Mouse (Mus musculus) bone marrow, adult 2 months (tissue): ENCODE results near the gene Eno3. TPM values are rescaled to one million over a fixed set of nuclear protein-coding genes. Genes with fewer than 3 reads are reported as not detected.

ENCODE experiments used
- H3K27ac ChIP-seq: fragments of 200-500 bp; 2 replicates; pipeline ENCODE4 v1.5.1; 2012; ENCODE audit warnings: low read depth, mild to moderate bottlenecking, control low read depth, inconsistent platforms, low read length; ENCODE audit not compliant: control insufficient read depth, poor library complexity, insufficient read depth
- H3K4me1 ChIP-seq: fragments of 200-500 bp; 2 replicates; pipeline ENCODE4 v1.6.1; 2011; ENCODE audit warnings: low read length; ENCODE audit not compliant: control insufficient read depth, insufficient read depth
- H3K4me3 ChIP-seq: fragments of 200-500 bp; replicated peaks from 2 replicates; pipeline ENCODE3; 2011; ENCODE audit warnings: mild to moderate bottlenecking, low read depth, low read length, control low read depth; ENCODE audit not compliant: control insufficient read depth
- CTCF ChIP-seq: fragments of 200-500 bp; IDR thresholded peaks from 2 replicates; pipeline ENCODE4 v1.5.1; 2011; ENCODE audit warnings: low read length, control low read depth; ENCODE audit not compliant: control insufficient read depth, insufficient read depth
- POLR2A ChIP-seq: fragments of 200-500 bp; IDR thresholded peaks from 2 replicates; pipeline ENCODE4 v1.6.1; 2011; ENCODE audit warnings: low read depth, mild to moderate bottlenecking, control low read depth, low read length, borderline replicate concordance; ENCODE audit not compliant: control insufficient read depth
- WGBS: fragments of 180-500 bp; shearing (Covaris S2); methylation state at CpG from one replicate; pipeline ENCODE4 v1.1.7; 2018; 5-methylcytosine and 5-hydroxymethylcytosine counted together
- polyA plus RNA-seq: library from polyadenylated mRNA; stranded (reverse); fragments of >200 nt; gene quantifications from 2 replicates; pipeline ENCODE4 v1.2.4, GENCODE M21; 2011; ENCODE audit warnings: low replicate concordance; ENCODE audit not compliant: missing spikeins, insufficient read depth, insufficient read length

Gene Eno3
- polyA plus RNA-seq, 1 experiment: 29.8 TPM

GRCm38 (mm10) chr11:70621972-70622814, 34.8 kb upstream of the Eno3 start:
- TF ChIP-seq POLR2A (no peak), CTCF (no peak)
- Histone ChIP-seq H3K4me1 (no peaks in the 10 kb centered on the region; the same call in 1 of the 2 replicates), H3K4me3 (no peak overlapping the region), H3K27ac (no peak overlapping the region)
- WGBS: 70% methylated on average over 7 of the region's 7 CpGs

GRCm38 (mm10) chr11:70623053-70623742, 33.8 kb upstream of the Eno3 start:
- peak; percentile 21; the same call in 1 of the 2 replicates for TF ChIP-seq CTCF
- TF ChIP-seq POLR2A: no peak
- no peak overlapping the region for H3K27ac ChIP-seq
- H3K4me3 ChIP-seq: no peak overlapping the region
- H3K4me1 ChIP-seq: no peaks in the 10 kb centered on the region; the same call in 1 of the 2 replicates
- WGBS: 82% methylated on average over 10 of the region's 10 CpGs

- WGBS: 29% methylated on average over 4 of the region's 4 CpGs
- TF ChIP-seq CTCF (peak; percentile 70), POLR2A (no peak)
- Histone ChIP-seq H3K27ac (no peak overlapping the region), H3K4me3 (no peak overlapping the region), H3K4me1 (no peaks in the 10 kb centered on the region; the same call in 1 of the 2 replicates)
These were observed 31.5 kb upstream of the Eno3 start for GRCm38 (mm10) chr11:70625473-70625872.

- WGBS: 69% methylated on average over 4 of the region's 4 CpGs
- TF ChIP-seq CTCF (no peak), POLR2A (no peak)
- no peak overlapping the region for H3K27ac ChIP-seq
- no peak overlapping the region for H3K4me3 ChIP-seq
- H3K4me1 ChIP-seq: no peaks in the 10 kb centered on the region; the same call in 1 of the 2 replicates
These were observed 30.1 kb upstream of the Eno3 start for GRCm38 (mm10) chr11:70626877-70627276.

- Histone ChIP-seq H3K4me3 (no peak overlapping the region), H3K27ac (no peak overlapping the region), H3K4me1 (no peaks in the 10 kb centered on the region)
- TF ChIP-seq POLR2A: no peak
- TF ChIP-seq CTCF: no peak
- WGBS: 61% methylated on average over 2 of the region's 2 CpGs
These were observed 28.6 kb upstream of the Eno3 start for GRCm38 (mm10) chr11:70628431-70628830.

GRCm38 (mm10) chr11:70629557-70629956, 27.4 kb upstream of the Eno3 start:
- no peak overlapping the region for H3K4me3 ChIP-seq
- TF ChIP-seq CTCF (peak; percentile 42), POLR2A (no peak)
- H3K4me1 ChIP-seq: no peaks in the 10 kb centered on the region
- 46% methylated on average over 5 of the region's 5 CpGs for whole genome bisulfite sequencing
- H3K27ac ChIP-seq: no peak overlapping the region

- H3K4me3 ChIP-seq: no peak overlapping the region
- WGBS: 40% methylated on average over 7 of the region's 7 CpGs
- no peaks in the 10 kb centered on the region for H3K4me1 ChIP-seq
These were observed 26.9 kb upstream of the Eno3 start for GRCm38 (mm10) chr11:70630129-70630528.

GRCm38 (mm10) chr11:70635601-70636000, 21.4 kb upstream of the Eno3 start:
- peaks cover 2% of the 10 kb centered on the region; the same call in 1 of the 2 replicates for H3K4me1 ChIP-seq
- no peak overlapping the region for H3K4me3 ChIP-seq
- H3K27ac ChIP-seq: no peak overlapping the region
- no peak for TF ChIP-seq POLR2A
- no peak for TF ChIP-seq CTCF
- WGBS: 78% methylated on average over 4 of the region's 4 CpGs

More at GRCm38 (mm10) chr11:70630129-70630528, 26.9 kb upstream of the Eno3 start:
- TF ChIP-seq POLR2A: no peak
- TF ChIP-seq CTCF: no peak
- H3K27ac ChIP-seq: no peak overlapping the region
